Mouse (Mus musculus) duodenum, adult 2 months (tissue): Measurements from ENCODE around the gene Fev. TPM values are rescaled to one million over a fixed set of nuclear protein-coding genes. Genes with fewer than 3 reads are reported as not detected.

Experiments used
- polyA plus RNA-seq: library from polyadenylated mRNA; depleted of rRNA; stranded (reverse); fragments of >200 nt; gene quantifications from 2 replicates; pipeline ENCODE4 v1.2.3, GENCODE M21; 2012; ENCODE audit warnings: low replicate concordance; rRNA removed

The Fev gene
- 3.2 and 3.6 TPM in 2 replicates for polyA plus RNA-seq

GRCm38 (mm10) chr1:74885369-74886042 is at the start of gene Fev:
Gene Fev, minus strand, starts transcription at chr1:74885419.

GRCm38 (mm10) chr1:74893134-74893855 is 8.1 kb upstream of the Fev start, which contains the start of gene Cryba2:
Gene Cryba2, minus strand, starts transcription at chr1:74893143.

GRCm38 (mm10) chr1:74854306-74855056 is 30.7 kb downstream of the Fev start, which contains the start of gene Cdk5r2:
Gene Cdk5r2, plus strand, starts transcription at chr1:74854934.

Other genes starting within 250 kb of the Fev start
- gene Ttll4, start 223.7 kb downstream of the Fev start, polyA plus RNA-seq, result 8.7 and 10.8 TPM in 2 replicates
- 8.0 and 32.7 TPM in 2 replicates for gene Cyp27a1, start 171.8 kb downstream of the Fev start, polyA plus RNA-seq
- 0.07 and 0.40 TPM in 2 replicates for gene Prkag3, start 136.2 kb downstream of the Fev start, polyA plus RNA-seq
- gene Wnt6, start 113.5 kb downstream of the Fev start, polyA plus RNA-seq, result 2.5 and 11.0 TPM in 2 replicates
- gene Wnt10a, start 93.9 kb downstream of the Fev start, polyA plus RNA-seq, result 0.11 and 0.44 TPM in 2 replicates
- 2.2 and 2.5 TPM in 2 replicates for gene Cdk5r2, start 30.5 kb downstream of the Fev start, polyA plus RNA-seq
- gene Cryba2, start 7.7 kb upstream of the Fev start, polyA plus RNA-seq, result 1.1 and 1.6 TPM in 2 replicates
- gene Cfap65, start 50.2 kb upstream of the Fev start, polyA plus RNA-seq, result 0.07 and 0.20 TPM in 2 replicates
- gene Ihh, start 66.3 kb upstream of the Fev start, polyA plus RNA-seq, result 107 and 239 TPM in 2 replicates
- 1.7 and 2.3 TPM in 2 replicates for gene Nhej1, start 239.8 kb upstream of the Fev start, polyA plus RNA-seq
- gene Slc23a3, start 248.5 kb upstream of the Fev start, polyA plus RNA-seq, result 1.2 and 2.3 TPM in 2 replicates